Mouse (Mus musculus): ENCODE measurements around the gene Tomm70a. TPM values are rescaled to one million over a fixed set of nuclear protein-coding genes. Genes with fewer than 3 reads are reported as not detected.

The Tomm70a gene
- polyA plus RNA-seq, 1 experiment from 2014 or later = 26.6 TPM

DNA sequence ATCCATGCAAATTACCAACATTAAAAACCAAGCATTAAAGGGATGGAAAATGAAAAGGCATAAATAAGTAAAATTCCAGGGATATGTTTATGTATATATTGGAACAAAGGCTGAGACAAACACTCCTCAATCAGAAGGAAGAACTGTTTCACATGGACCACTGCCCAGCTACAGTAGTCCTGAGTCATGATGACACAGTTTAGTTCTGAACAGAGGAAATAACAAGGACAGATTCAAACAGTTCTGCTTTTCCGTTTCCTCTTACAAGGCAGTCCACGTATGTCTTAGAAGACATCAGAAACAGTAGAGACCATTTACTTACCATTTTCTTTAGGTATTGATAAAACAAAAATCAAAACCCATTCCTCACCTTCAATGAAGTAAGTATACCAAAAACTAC, 68.0 kb downstream of the Tomm70a start:
- 0% methylated on average over 2 of the region's 2 CpGs for WGBS (ENCODE audit: missing documents)
- H3K79me2 ChIP-seq (ENCODE audit: inconsistent target) = peaks cover 19% of the 10 kb centered on the region; the same call in 1 of the 2 replicates
- no peak overlapping the region for H3K4me3 ChIP-seq (ENCODE audit: inconsistent target)
- H3K27ac ChIP-seq = peak overlapping the region; percentile 85
- peaks cover 50% of the 10 kb centered on the region for H3K36me3 ChIP-seq (ENCODE audit: inconsistent target)

DNA sequence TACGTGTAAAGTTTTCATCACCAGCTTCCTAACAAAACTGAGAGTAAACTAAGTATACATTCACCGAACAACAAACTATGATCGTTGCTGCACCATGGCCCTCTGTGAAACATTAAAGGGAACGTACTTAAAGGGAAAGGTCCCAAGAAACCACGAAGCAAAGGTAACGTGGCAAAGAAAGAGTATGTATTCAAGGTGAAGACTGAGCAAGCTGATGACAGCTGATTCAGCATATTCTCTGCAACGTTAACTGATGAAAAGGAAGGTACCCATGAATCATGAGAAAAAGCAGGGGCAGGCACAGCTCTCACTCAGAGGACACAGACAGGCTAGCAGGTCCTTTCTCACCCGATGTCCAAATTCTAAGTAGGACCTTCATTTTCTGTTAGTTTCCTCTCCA, 68.9 kb downstream of the Tomm70a start:
- 85% methylated on average over 8 of the region's 8 CpGs for WGBS (ENCODE audit: missing documents)
- Histone ChIP-seq H3K36me3 (ENCODE audit: inconsistent target) (peaks cover 53% of the 10 kb centered on the region), H3K4me3 (ENCODE audit: inconsistent target) (no peak overlapping the region), H3K79me2 (ENCODE audit: inconsistent target) (peaks cover 28% of the 10 kb centered on the region; the same call in 1 of the 2 replicates), H3K27ac (peak overlapping the region; percentile 85)

DNA sequence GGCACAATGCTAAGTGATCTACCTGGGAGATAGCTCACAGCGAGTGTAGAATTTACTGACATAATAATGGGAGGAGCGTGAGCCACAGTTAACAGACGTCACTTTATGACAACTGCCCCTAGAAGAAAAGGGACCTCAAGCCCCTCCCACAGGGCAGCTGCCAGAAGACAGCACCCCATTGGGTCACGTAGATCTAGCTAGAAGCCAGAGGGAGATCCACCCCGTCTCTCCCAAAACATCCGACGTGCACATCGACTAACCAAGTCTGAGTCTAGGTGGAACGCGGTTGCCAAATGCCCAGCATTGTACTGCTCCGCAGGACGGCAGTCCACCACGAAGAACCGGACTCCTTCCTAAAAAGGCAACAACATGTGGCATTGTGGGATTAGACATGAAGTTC, 69.7 kb downstream of the Tomm70a start:
- 89% methylated on average over 11 of the region's 14 CpGs for WGBS (ENCODE audit: missing documents)
- no peak overlapping the region for H3K4me3 ChIP-seq (ENCODE audit: inconsistent target)
- peaks cover 55% of the 10 kb centered on the region for H3K36me3 ChIP-seq (ENCODE audit: inconsistent target)
- peaks cover 32% of the 10 kb centered on the region; the same call in 1 of the 2 replicates for H3K79me2 ChIP-seq (ENCODE audit: inconsistent target)
- H3K27ac ChIP-seq = no peak overlapping the region

DNA sequence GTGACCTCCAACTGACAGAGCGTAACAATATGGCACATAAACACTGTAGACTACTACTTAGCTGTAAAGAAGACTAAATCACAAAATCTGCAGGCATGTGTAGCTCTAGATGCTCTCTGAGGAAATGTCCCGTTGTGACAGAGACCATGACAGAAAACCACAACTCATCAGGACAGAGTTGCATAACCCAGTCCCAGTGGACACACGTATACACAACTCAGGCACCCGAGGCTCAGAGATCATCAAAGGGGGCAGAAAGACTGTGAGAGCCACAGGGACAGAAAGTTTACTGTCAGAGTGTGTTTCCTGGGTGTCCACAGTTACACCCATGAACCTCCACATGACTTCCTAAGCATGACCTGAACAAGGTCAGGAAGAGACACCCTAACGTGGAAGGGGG, 75.1 kb downstream of the Tomm70a start:
- 28% methylated on average over 5 of the region's 5 CpGs for WGBS (ENCODE audit: missing documents)
- no peak overlapping the region for H3K4me3 ChIP-seq (ENCODE audit: inconsistent target)
- peaks cover 64% of the 10 kb centered on the region for H3K36me3 ChIP-seq (ENCODE audit: inconsistent target)
- H3K79me2 ChIP-seq (ENCODE audit: inconsistent target) = peaks cover 49% of the 10 kb centered on the region; the same call in 1 of the 2 replicates
- 0 out of 2 replicates have a peak overlapping the region, but pooled peaks have one; percentile 2 for H3K27ac ChIP-seq

DNA sequence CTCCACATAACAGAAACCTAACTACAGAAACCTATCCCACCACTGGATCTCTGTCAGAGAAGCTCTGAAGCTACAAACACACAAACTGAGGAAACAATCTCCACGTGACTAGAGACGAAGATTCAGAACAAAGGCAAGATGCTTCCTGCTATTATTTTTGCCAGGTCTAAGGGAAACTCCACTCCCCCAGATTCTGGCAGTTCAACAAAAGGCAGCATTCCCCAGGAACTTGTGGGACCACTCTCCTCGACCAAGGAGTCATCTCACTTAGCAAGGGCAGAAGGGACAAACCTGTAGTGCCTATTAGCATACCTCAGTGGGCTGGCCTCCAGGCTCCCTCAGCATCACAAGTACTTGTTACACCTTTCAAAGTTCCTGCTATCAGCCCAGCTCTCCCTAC, 75.8 kb downstream of the Tomm70a start:
- H3K79me2 ChIP-seq (ENCODE audit: inconsistent target) = peaks cover 49% of the 10 kb centered on the region; the same call in 1 of the 2 replicates
- 67% methylated on average over 3 of the region's 3 CpGs for WGBS (ENCODE audit: missing documents)
- H3K36me3 ChIP-seq (ENCODE audit: inconsistent target) = peaks cover 57% of the 10 kb centered on the region
- no peak overlapping the region for H3K4me3 ChIP-seq (ENCODE audit: inconsistent target)
- H3K27ac ChIP-seq = no peak overlapping the region

Other genes with a start within 250 kb of the Tomm70a start
- gene Tmem45a, start 235.5 kb upstream of the Tomm70a start, polyA plus RNA-seq (2018) = not detected in 3 replicates
- gene Lnp1, start 193.6 kb upstream of the Tomm70a start, polyA plus RNA-seq (2018) = not detected in 3 replicates
- gene Tmem45a2, start 50.3 kb upstream of the Tomm70a start, polyA plus RNA-seq (2018) = not detected in 3 replicates
- 13.7 to 23.2 TPM (median 22.7 TPM) in 3 replicates for gene Nit2, start 45.6 kb downstream of the Tomm70a start, polyA plus RNA-seq (2018)
- 26.8 to 41.1 TPM (median 40.2 TPM) in 3 replicates for gene Tbc1d23, start 109.8 kb downstream of the Tomm70a start, polyA plus RNA-seq (2018)
- gene Tmem30c, start 171.2 kb downstream of the Tomm70a start, polyA plus RNA-seq (2018) = not detected in 3 replicates
- 15.6 to 41.8 TPM (median 28.1 TPM) in 3 replicates for gene Filip1l, start 231.4 kb downstream of the Tomm70a start, polyA plus RNA-seq (2018)

Measured in macrophage (primary cell).